Mouse (Mus musculus): ENCODE measurements around the gene Fgg.

DNA sequence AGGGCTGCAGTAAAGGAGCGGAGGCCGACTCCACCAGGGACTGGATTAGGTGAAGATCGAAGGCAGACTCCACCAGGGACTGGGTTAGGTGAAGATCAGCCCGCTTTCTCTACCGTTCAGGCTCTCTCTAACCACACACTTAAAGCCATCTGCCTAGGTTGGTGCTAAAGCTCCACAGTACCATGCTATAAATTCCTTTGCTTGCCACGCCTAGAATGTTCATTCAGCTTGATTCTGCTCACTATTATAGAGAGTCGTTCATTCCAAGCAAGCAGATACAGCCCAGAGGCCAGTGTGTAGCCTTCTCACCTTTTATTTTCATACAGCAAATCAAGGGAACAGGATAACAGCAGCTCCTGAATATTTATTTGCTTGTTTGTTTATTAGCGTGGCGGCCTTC lies 7.5 kb upstream of the Fgg start:
- TF ChIP-seq POLR2A (IDR thresholded peaks at IDR 0.05; ENCODE audit: extremely low read depth, insufficient read depth, low read length): no peak
- no peak for TF ChIP-seq CTCF (IDR thresholded peaks at IDR 0.05; ENCODE audit: extremely low read depth, insufficient read depth, low read length)

Measured in cortical plate, adult 2 months (tissue).